Mouse (Mus musculus) cerebellum, postnatal 10 days (tissue): ENCODE measurements at regions not wholly inside any gene's neighbourhood (a gene's known extent, or its start where the extent isn't known, plus 50 kb on each side); places are given as distances from the start of the nearest gene placed in this dataset.
"Not testable (repeated sequence)": the region's sequence is repeated elsewhere in the genome, so short reads cannot be mapped to it uniquely, and the experiment has no call there.

ENCODE experiments used
- DNase-seq, 2 experiments: peaks; one replicate each; pipeline ENCODE4 v3.0.0; 2021; ENCODE audit warnings: mixed read lengths in 2 of 2

DNA sequence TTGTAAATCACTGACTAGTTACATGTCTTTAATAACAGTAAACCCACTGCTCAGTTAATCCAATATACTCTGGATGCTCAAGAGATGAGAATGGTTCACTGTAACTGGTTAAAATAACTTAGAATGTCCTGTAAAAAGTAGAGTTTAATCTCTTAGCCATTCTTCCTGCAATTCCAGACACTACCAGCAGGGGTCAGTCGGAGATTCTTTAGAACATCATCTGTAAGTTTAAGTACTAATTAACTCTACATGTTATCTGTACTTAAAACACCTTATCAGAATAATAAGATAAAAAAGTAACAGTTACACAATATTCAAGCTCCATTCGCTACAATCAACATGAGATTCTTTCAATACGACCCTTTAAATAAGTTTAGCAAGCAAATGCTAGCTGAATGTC, 58.7 kb upstream of the Olig3 start:
- DNase-seq: peak; percentile 16 to 33

DNA sequence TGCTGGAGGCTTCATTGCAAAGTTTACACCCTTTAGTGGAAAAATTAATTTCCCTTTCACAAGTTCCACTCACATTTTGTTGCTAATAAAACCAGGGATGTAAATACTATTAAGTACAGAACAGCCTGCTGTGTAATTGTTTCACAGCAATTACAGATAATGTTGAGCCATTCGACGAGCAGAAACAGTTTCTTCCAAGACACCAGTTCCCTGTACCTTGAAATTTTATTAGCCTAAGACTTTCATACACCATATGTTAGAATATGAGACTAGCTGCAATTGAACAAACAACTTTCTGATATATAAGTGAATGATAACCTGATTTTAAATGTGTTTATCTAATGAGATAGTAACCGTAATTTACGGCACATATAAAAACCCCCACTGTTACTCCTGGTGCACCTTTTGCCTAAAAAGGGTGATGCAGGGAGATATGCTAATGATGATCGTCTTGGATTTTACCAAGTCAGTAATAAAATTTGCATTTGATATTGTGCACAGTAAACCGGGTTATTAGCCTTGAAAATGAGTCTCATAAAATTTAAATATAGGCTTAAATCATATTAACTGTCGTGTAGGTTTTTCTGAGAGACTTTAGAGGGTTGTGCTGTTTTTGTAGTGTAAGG, 60.8 kb upstream of the Olig3 start:
- no peak for DNase-seq

DNA sequence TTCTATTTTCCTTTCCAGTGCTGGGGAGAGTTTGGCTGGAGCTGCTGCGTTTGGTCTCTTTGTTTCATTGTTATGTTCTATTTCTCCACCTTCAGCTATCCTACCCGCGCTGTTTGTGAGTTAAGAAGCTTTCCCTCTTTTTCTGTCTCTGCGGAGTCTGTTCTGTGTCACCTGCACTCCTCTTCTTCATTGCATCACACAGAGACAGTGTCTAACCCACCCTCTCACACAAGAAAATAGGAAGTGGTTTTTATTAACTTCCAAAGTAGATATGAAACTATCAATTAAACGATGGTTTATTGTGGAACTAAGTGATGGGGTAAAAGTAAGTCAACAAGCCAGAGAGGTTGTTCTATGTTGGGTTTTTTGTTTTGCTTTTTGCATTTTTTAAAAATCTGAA, 64.9 kb upstream of the Olig3 start:
- DNase-seq: no peak

DNA sequence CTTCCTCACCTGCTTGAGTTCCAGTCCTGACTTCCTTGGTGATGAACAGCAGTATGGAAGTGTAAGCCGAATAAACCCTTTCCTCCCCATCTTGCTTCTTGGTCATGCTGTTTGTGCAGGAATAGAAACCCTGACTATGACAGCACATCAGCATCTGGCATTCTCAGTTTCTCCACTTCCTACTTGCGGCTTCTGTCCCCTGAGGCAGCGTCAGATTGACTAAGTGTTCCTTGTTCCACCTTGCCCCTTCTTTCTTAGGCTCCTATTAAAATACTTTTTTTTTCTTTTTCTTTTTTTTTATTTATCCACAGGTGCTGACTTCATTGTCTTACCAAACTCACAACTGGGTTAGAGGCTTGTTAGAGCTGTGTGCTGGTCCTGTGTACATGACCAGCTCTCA, 65.3 kb upstream of the Olig3 start:
- not testable (repeated sequence) for DNase-seq

DNA sequence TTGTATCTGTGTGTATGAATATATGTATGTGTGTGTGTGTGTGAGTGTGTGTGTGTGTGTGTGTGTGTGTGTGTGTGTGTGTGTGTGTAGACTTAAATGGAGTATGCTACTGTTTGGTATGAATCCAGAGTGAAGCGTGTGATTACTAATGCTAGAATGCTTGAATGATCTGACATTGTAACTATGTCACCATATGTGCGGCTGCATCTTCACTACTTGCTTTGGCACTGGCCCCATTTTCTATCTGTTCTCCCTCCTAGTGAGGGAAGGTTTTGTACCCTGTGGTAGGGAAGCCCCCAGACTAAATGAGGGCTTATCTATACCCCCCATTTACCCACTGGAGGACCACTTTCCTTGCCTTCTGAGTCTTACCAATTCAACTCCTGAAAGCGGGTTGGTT, 74.2 kb upstream of the Olig3 start:
- peak; percentile 42 to 57 for DNase-seq

DNA sequence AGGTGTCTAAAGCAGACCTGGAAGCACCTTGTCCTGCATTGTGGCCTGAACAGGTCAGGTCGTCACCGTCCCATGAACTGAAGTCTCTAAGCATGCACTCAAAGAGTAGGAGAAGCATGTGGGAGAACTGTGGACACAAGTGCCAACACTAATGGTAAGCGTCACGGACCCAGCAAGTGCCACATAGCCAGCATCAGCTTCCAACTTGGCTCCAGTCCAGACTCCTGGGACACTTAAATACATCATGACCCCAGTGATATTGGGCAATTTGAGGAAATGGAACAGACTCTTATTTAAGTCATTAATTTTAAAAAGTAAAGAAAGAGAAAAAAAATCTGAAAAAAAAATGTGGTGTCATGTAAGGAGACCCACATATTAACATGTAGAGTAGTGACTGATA, 75.3 kb upstream of the Olig3 start:
- DNase-seq: peak; percentile 50 to 62

DNA sequence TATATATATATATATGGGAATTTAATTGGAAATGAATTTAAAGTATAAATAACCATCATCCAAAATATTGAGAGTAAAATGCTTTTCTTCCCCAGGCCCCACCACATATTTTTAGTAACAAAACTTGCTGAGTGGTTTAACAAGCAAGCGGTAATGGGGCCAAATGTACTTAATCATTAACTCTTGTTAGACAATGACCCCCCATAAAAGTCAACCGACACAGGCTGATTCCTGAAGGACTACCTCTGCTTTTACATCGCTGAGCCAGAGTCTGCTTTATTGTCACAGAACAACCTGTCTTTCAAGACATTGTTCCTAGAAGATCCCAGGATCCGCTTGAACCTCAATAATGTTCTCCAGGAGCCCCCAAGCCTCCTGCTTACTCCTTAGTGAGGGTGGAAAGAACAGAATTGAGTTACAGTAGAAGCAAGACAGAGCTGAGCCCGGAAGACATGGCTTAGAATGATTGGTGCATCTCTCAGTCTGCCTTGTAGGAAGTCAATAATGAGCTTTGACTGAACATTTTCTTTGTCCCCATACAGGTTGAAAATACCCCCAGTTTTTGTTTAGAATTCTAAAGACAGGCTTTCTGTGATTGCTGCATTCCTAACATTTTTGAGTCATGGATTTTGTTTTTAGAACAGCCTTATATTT, 78.0 kb upstream of the Olig3 start:
- DNase-seq: no peak

DNA sequence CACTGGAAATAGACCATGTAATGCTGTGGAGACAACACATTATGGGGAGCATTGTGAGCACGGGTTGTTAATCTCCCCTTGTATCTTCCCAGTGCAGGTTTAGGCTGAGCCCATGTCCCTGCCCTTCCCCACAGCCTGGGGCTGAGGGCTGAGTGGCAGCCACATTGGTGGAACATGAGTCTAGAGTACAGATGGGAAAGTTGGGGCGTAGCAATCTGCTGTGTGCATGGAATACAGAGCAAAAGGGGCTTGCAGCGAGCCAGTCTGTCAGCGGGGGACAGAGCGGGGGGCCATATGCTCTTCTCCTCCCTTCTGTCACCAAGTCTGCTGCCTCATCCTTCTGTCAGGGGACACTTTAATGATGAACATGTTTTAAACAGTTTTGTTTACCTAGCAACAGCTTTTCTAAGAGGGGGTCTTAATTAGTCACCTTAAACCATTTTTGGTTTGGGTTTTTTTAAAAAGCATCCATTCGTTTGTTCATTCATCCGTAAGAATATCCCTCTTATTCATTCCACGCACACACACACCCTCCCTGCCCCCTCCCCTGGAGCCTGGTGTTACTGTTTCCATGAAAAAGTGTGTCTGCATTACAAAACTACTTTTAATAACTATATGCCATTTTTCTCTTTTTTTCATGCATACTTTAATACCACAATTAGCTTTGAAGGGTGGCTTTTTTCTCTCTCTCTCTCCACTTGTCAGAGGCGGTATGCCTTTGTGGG, 79.1 kb upstream of the Olig3 start:
- DNase-seq: peak; percentile 83 to 92

DNA sequence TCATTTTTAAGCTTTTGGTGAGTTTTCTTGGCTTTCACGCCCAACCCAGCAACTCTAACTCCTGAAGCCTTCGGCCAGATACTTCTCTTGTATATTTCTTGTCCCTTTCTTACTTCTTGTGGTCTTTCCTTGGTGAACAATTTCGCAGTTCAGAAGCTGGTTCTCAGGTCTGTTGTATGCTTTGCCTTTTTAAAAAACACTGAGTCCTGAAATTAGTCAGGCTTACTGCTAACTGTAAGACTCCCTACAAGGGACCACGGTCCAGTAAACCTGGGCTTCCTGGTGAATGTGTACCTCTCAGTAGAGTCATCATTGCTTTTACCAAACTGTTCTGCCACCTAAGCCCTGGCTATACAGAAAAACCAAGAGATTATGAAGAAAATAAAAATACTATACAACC, 81.3 kb upstream of the Olig3 start:
- no peak for DNase-seq

DNA sequence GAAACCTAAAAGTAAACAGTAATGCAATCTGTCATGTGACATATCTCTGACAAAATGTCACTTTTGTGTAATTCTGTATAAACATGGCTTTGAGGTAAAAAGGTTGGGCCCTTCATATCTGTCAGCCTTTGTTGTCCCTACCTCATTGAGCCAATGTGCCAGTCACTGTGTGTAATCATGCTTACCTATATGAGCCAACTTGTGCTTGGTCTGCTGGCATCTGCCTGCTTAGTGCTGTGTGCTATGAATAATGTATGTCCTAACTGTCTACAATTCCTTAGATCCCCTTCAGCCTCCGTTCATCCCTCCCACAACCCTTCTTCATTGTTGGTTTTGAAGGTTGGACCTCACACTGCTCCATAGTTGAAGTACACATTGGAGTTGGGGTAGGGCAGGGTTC, 86.9 kb upstream of the Olig3 start:
- no peak for DNase-seq

DNA sequence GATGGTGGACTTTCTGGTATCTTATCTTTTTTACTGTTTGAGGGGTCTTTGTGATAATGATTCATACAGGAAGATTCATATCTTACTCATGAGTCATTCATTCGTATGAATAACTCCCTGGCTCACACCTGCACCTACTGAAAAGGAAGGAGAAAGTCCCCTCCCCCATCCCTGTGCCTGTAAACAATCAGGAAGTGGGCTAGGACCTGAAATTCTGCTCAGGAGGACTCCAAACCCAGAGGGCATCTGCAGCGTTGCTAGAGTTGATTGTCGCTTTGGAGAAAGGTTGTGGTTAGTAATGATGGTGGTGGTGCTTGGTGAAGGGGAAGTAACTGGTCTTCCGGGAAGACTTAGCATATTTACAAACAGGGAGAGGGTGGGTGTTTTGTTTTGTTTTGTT, 88.3 kb upstream of the Olig3 start:
- DNase-seq: no peak

DNA sequence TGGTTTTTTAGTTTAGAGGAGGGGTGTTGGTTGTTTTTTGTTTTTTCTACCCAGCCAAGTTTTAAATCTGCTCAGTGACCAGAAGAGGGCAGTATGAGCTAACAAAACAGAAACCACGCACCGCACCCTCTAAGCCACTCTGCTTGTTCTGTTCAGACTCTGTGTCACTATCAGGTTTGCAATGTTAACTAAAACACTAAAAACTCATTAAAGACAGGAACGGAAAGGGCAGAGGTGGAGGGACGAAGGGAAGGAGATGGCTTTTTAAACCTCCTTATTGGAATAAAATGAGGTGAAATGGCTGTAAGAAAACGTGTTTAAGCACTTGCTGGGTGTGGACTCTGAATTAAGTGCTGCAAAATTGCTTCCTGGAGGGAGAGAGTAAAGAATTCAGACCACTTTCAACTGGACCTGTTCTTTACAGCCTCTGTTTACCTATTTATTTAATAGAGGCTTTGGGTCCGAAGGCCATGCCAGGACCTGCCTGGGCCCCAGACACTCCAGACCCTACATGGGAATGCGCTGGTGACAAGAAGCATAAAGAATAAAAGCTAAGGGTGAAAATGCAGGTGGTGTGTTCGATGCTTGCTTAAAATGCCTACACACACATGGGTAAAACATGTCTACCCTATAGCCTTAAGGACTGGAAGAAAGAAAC, 116.1 kb upstream of the Olig3 start:
- DNase-seq: peak; percentile 63 to 78

DNA sequence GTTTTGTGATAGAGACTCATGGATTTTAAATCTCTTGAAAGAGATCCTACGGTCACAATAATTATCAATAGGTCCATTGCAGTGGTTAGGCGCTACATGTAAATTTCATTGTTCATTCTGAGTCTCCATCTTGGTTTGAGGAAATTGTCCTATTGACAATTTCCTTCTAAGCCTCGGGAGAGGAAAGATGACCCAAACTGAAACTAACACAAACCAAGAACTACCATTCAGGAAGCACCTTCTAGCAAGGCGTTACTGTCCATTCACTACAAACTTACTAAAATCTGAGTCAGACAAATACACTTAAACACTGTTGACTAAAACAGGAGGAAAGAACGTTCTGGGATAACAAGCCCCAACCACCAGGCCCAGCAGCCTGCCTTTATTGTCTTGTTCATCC, 140.1 kb upstream of the Olig3 start:
- DNase-seq: no peak

DNA sequence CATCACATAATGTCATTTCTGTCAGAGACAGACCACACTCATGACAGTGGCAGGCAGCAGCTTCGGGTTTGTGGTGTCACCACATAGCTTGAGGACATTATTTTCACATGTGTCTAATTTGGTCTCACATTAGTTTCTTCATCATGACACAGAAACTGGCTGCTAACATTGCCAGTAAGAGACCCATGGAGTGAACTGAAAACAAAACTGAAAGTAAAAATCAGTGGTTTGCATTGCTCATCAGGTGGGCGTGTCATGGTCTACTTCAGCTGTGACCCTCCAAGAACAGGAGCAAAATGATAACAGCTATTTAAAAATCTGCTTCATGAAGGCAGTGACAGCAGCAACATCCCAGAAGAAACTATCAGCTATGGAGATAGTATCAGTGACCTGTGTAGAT, 146.6 kb upstream of the Olig3 start:
- DNase-seq: no peak

DNA sequence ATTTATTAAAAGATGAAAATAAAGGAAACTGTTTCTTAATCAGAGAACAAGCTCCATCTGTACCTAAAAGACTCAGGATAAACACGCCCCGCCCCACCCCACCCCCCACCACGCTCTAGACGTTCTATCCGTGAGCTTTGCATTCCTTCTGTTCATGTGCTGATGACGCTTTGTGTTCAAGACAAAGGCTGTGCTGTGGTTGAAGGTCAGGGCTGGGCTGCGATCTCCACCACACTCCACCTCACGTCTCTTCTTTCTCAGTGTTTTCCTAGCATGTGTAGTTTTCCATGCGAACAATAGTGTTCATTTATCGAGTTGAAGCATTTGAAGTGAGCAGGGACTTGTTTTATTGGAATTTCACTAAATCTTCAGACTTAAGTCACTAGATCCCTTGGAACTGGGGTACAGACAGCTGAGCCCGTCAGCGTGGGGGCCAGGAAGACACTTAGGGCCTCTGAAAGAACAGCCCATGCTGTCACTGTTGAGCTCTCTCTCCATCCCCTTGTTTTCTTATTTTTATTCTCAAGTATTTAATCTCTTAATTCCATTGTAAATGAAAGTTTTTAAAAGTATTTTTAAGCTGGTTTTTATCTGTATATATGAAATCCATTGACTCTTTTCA, 148.1 kb upstream of the Olig3 start:
- no peak for DNase-seq

DNA sequence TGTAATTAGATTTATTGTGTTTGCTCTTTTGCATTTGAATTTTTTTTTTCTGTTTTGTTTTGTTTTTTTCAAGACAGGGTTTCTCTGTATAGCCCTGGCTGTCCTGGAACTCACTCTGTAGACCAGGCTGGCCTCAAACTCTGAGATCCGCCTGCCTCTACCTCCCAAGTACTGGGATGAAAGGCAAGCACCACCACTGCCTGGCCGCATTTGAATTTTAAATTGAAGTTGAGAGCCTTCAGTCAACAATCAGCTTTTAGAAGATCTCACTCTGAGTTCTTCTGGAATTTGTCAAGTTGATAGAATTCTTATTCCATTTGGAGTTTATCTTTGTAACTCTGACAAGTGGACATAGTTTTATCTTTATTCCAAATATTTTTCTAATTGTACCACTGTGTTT, 148.8 kb upstream of the Olig3 start:
- DNase-seq: no peak

DNA sequence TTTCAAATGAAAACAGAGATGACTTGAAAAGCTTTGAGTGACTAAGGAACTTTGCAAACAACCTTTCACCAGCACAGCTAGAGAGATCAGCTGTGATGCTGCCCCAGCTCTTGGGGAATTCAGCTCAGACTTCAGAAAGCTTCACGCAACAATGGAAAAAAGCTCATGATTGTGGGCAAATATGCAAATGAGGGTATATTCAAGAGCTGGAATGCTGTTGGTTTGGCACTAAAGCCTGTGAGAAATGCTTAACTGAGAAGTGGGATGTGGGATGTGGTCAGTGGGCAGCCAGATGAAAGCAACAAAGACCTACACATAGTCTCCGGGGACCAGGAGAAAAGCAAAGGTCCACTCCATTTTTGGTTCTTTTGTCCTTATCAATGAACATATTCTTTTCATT, 156.0 kb upstream of the Olig3 start:
- no peak for DNase-seq

DNA sequence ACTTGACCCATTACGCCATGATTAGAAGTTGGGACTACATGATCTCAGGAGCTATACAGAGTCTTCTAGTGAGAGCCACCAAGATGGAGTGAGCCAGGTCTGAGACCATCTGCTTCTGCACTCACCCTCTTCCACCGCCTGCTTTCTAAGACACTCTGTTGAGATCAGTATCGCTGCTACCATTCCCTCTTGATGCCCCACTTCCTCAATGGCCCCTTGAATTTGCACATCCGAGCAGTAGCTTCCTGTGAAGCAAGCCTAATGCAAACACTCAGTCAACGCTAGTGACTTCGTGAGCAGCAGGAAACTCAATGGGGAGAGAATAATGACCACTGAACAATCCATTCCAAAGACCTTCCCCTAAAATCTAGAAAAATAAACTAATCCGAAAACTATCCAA, 160.7 kb upstream of the Olig3 start:
- no peak for DNase-seq

DNA sequence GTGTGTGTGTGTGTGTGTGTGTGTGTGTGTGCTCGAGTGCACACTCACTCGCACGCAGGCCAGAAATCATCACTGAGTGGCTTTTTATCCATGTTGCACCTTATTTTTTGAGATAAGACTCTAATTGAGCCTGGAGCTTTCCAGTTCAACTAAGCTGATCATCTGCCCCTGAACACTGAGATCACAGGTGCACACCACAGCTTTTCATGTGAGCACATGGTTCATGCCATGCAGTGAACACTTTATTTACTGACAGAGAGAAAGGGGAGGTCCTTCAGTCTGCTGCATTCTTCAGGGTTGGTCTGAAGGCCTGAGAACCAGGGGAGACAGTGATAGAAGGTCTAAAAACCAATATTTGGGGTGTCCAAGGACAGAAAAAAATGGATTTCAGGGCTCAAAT, 161.7 kb upstream of the Olig3 start:
- no peak for DNase-seq

DNA sequence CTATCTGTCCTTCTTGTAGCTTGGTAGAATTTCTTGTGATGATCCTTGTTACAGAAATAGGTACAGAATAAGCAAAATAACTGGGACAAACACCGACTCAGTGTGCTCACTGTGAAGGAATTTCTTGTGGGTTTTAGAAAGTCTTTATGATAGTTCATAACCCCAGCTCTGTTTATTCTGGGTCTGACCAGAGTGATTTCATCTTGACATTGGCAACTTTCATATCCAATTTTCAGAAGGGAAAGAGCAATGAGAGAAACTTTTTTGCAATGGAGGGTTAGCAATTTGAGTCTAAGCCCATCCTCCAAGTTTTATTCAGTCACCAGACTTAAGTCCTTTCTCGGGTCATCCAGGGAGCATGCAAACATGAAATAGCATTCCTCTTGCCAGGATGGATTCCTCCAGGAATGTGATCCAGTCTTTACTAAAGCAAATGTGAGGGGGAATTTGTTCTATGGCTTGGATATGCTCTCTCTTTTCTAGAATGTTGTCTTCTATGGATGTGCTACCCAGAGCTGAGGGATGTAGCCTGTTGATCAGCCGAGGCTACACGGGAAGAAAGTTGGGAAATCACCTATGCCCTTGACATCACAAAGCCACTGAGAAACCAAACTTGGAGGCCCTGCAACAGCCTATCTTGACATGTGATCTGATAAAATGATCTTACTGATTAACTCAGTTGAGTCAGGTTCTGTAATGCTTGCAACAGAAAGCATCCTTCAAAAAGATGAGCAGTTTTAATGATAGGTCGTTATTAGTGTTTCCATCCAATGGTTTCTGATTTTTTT, 163.2 kb upstream of the Olig3 start:
- no peak for DNase-seq

DNA sequence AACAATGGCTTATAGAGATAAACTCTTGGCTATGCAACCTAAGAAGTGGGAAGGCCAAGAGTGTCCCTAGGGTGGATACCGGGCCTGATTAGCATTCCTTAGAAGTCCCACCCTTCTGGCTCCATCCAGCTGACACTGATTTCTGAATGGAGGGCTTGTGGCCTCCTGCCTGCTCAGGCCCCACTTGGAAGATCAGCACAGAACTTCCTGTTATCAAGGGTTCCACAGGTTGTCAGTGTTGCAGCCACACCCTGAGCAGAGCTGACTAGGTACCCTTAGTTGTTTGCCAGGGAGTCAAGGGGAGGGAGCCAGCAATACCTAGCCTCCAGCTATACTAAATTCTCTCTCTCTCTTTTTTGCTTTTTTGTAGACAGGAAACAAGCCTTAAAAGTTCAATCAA, 164.1 kb upstream of the Olig3 start:
- no peak for DNase-seq

DNA sequence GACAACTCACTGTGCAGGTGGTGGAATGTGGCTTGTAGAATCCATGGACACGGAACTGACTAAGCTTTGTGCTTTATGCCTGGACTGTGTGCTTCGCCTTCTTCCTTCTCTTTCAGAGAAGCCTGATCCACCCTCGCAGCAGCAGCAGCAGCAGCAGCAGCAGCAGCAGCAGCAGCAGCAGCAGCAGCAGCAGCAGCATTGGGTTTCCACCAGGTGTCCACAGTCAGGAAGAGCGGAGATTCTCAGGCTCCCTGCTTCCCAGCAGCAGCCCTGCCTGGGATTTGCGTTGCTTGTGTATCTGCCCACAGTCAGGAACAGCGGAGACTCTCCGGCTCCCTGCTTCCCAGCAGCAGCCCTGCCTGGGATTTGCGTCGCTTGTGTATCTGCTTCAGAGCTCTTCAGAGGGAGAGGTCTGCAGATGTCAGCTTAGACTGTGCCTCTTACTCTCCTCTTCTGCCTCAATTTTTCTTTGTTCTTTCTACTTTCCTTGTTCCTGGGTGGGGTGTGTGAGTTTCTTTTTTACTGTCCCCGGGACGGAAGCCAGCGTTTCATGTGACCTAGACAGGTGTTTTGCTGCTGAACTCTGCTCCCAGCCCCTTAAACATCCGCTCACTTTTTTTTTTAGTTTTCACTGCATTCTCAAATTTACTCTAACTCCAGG, 168.1 kb upstream of the Olig3 start:
- no peak for DNase-seq
